Mouse (Mus musculus) spleen, adult 12 weeks (tissue): ENCODE results near the gene Serpinb6a.
A peak's percentile ranks its signal among the peaks of the same experiment; 100 is the strongest.

Experiments
- DNase-seq: peaks from one replicate; pipeline ENCODE4 v3.0.0; 2022; ENCODE audit warnings: low spot score

Gene Serpinb6a

DNA sequence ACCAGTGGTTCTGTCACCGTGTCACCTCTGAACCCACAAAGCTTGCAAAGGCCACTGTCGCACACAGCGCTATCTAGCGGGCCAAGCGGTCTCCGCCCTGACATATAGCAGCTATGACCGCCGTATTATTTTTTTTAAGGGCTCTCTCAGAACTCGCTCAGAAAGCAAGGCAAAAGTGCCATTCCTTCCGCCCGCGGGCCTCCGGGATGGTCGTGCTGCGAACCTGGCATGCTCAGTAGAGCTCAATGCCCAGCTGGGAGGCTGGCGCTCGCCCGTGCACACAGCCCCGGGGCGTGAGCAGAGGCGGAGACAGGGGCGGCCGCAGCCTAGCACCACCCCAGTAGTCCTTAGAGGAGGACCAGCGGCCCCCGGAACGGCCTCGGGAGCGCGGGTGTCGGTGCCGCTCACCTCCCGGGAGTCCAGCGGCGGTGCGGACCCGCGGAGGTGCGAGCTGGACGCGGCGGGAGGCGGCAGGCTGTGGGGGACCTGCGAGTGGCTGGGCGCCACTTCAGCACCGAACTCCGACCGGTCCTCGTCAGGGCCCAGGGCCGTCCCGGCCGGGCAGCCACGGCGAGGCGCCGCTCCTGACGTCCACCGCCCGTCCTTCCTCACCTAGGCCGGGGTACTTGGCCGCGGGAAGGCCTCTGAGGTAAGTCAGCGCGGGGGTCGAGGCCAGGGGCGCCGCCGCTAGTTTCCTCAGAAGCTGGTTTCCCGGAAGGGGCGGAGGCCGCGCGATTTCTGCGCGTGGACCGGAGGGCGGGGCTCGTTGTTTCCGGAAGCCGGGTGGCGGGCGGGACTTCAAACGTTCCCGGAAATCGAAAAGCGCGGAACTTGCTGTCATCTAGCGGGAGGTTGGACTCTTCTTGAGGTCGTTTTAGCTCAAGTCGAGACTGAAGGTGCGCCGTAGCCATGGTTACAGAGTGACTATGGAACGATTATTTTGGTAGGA lies at the start of gene Serpinb6a, which contains the start of gene Ripk1:
TSS of gene Serpinb6a (minus strand) at position 737 of the 949 bp plus-strand sequence.
TSS of gene Ripk1 (plus strand) at position 306 of the 949 bp plus-strand sequence.
- DNase-seq, result peak; percentile 91

DNA sequence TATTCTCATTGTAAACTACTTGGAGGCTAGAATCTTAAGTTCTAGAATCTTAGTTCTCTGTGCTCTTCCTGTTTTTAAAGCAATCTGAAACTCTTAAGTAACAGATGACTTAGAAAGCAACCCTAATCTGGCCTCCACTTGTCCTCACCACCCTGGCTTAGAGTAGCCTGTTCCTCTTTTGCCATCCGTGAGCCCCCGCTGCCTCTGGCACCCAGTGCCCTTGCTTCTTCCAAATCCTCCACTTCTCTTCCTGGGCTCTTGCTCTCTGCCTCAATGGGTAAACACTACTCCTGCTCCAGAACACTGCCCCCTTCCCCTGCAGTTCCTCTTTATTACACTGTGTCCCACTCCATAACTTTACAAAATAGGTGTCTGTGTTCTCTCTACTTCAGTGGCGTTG lies 49.1 kb upstream of the Serpinb6a start:
- DNase-seq, result no peak

DNA sequence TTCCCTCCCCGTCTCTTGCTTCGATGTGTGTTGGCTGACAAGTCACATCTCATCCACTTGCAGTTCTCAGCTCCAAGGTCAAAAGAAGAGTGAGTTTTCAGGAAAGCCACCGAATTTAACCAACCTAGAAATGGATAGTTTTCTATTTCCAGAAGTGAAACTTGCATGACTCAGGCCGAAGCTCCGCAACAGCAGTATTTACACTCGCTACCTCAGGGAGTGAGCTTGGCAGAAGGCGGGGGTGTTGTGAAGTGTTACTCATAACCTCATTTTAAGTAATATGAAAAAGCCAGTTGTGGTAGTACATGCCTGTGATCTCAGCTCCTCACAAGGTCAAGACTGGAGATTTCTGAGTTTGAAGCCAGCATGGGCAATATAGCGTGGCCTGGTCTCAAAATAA lies 47.9 kb upstream of the Serpinb6a start:
- DNase-seq, result no peak

DNA sequence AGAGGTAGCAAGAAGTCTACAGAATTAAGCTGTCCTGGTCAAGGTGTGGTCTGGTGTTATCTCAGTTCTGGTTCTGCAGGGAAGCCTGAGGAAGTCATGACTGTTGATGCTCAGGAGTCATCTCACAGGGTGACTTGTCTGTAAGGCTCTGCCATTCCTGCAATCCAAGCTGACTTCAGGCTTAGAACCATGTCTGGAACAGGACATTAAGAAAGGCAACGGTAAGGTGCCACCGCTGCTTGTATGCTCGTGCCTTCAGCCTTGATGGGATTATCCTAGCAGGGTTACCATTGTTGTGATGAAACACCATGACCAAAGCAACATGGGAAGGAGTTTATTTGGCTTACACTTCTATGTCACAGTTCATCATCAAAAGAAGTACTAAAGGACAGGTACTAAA lies 44.9 kb upstream of the Serpinb6a start:
- DNase-seq, result no peak

DNA sequence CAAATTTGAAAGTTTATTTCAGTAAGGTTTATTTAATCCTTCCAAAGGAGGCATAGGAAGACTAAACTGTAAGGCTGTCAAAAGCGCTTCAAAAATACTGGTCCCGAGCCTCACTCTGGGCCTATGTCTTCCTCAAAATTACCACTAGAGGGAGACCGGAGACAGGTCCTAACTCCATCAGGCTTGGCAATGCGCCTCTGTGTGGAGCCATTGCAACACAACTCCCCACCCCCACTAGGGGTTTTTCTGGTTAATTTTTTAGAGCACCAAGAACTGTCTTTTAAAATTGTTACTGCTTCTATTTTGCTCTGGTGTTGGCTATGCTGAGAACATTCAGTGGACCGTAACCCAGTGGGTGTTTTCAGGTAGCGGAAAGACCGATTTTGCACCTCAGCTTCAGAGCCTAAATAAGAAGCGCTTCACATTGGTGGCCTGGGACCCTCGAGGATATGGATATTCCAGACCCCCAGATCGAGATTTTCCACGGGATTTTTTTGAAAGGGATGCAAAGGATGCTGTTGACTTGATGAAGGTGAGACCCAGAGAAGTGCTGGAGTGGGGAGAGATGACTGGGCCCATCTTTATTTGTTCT lies 43.9 kb upstream of the Serpinb6a start:
- DNase-seq, result peak; percentile 35

DNA sequence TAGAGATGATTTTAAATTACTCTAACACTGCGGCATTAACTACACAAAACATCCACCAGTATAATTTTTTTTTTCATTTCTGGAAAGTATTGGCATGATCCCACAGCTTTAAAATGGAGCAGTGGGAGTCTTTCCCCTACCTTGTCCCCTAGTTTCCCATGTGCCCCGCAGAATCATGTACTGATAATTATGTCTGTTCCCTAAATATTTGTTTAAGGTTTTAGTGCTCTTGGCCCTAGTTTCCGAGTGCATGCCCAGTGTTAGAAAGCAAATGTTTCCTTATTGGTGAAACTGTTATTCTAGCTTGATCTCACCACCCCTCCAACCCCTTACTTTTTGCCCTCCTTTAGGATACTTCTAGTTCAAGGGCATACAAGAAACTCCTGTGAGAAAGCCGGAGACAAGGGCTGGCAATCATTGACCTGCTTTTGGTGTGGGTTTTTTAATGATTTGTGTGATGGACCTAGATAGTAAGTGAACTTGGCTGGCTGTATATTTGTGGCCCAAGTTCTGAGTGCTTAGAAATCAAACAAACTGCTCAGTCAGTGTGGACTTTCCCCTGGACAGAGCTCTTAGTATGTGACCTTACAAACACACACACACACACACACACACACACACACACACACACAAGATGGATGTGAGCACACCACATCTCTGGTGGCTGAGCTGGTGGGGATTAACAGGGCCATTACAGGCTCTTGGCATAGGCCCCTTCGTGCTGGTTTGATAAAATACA lies 43.1 kb upstream of the Serpinb6a start:
- DNase-seq, result no peak

DNA sequence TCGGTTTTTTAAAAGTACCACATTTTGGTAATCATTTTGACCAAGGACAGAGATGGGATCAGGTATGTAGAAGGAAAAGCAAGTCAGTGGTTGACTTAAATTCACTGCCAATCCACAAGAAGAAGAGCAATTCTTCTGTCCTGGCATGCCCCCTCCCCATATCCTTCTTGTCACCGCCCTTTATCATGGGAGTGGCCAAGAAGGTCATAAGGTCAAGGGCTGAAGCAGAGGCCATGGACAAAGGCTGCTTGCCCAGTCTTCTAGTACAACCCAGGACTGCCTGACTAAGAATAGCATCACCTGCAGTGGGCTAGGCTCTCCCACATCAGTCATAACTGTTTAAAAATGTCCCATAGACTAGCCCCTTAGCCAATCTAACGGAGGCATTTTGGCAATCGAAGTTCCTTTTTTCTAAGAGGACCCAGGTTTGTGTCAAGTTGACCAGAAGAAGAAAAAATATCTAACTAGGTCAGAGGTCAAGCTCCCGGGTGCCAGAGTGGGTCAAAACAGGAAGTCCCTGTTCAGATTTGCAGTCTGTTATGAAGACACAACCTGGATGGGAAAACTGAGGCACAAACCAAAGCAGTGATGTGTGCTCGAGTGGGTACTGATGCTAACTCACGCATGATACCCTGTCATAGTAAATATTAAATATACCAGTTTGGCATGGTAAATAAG lies 41.3 kb upstream of the Serpinb6a start:
- DNase-seq, result no peak

DNA sequence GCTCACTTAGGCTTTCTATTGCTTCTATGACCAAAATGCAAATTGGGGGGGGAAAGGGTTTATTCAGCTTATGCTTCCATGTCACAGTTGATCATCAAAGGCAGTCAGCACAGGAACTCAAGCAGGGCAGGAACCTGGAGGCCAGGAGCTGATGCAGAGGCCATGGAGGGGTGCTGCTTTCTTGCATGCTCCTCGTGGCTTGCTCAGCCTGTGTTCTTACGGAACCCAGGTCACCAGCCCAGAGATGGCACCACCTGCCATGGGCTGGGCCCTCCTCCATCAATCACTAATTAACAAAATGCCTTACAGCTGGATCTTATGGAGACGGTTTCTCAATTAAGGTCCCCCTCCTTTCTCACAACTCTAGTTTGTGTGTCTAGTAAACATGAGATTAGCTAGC lies 37.5 kb upstream of the Serpinb6a start:
- no peak for DNase-seq

DNA sequence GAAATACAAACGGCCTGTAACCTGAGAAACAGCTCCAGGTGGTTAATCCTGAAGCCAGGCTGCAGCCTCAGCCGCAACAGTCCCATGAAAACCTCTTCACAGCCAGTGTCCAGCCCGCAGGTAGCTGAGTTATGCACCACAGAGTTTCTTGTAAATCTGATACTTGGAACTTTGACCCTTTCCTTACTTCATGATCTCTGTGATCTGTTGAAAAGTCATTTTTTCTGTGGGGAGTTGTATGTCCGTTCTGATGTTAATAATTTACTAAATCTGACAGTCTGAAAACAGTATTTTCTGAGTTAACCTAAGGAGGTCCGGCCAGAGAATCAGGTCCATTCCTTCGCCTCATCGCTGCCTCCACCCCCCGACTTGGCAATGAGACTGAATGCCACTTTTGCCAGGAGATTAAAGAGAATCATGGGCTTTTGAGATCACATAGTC lies 36.3 kb upstream of the Serpinb6a start:
- DNase-seq, result no peak

DNA sequence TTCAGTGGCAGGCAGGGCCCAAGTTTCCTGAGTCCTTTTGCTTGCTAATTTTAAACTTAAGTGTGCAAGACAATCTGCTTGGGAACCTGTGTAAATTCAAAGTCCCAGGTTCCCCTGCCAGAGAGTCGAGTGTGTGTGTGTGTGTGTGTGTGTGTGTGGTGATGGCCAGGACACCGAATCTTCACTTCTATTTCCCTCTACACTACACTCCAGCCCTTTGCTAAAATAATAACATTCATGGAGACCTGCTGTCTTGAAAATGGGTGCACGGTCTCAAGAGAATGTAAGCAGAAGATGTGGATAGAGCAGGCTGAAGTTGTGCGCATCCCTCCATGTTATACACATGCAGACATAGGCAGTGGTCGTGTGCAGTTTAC lies 35.5 kb upstream of the Serpinb6a start:
- no peak for DNase-seq

DNA sequence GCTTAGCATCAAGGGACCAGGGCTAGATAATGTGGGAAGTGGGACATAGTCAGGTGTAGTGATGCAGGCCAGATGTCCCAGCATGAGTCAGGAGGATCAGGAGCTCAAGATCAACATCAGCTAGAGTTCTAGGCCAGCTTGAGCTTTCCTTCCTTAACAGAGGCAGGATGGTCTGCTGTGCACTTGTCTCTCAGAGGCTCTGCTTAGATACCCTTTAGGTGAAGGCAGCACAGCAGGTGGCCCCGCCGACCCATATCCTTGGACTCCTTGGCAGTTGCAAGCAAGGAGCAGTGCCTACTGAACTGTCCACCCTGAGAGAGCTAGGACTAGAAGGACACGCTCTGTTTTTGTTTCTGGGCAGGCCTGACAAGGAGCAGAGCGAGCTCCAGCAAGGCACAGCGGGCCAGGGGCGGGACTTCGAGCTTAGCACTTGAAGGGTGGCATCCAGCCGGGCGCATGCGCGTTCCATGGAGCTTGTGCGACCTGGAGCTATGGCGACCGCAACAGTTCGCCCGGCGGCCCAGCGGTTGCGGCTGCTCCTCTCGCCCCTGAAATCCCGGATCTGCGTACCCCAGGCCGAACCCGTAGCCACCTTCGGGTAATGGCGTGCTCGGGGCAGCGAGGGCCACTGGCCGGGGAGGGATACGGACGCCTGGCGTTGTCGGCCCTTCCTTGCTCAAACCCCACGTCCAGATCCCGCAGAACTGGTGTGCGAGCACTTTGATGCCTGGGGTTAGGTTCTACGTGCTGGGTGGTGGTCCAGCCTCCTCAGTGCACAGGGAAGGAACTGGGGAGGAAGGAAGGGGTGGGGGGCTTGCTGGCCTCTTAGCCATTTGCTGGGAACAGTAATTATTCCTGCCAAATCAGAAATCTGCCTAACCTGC lies 34.8 kb upstream of the Serpinb6a start, which contains the start of gene Bphl:
TSS of gene Bphl (plus strand) at position 426 of the 884 bp plus-strand sequence.
- peak; percentile 75 for DNase-seq

DNA sequence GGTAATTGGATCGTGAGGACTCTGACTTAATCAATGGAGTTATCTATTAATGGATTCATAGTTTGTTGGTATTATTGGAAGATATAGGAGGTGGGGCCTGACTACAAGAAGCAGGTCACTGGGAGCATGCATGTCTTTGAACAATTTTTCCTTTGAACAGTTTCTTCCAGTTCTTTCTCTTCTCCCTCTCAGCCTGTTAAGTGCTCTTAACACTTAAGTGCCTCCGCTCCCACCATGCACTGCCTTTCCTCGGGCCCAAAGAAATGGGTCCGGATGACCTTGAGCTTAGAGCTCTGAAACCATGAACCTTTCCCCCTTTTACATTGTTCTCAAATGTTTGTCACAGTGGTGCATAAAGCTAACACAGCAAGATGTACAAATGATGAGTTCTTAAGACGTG lies 34.1 kb upstream of the Serpinb6a start:
- DNase-seq, result no peak

DNA sequence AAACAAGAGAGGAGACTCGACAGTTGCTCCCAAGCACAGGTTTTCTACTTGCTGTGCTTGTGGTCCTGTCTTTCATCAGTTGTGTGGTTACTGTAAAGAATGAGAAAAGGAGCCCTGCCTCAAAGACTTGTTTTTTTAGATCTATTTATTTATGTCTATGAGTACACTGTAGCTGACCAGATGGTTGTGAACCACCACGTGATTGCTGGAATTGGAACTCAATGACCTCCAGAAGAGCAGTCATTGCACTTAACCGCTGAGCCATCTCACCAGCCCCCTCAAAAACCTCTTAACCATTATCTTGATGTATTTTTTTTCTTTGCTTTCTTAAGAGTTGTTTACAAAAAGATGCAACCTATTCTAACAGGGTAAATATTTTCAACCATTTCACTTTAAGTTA lies 32.8 kb upstream of the Serpinb6a start:
- no peak for DNase-seq

DNA sequence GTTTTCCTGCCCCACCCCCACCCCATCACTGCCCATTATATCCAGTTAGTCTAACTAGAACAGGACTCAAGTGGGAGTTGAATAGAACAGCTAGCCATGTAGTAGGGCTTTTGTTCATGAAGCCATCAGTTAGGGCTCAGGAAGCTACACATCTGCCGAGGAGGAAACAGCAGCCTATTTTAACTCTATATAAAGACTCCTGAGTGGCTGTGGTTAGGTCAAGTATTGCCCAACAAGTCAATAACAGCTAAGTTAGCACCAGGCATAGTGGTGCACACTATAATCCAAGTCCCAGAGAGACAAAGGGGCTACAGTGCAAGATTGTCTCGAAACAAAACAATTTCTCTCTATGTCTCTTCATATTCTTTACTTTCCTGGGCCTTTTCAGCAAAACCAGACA lies 29.4 kb upstream of the Serpinb6a start:
- no peak for DNase-seq

DNA sequence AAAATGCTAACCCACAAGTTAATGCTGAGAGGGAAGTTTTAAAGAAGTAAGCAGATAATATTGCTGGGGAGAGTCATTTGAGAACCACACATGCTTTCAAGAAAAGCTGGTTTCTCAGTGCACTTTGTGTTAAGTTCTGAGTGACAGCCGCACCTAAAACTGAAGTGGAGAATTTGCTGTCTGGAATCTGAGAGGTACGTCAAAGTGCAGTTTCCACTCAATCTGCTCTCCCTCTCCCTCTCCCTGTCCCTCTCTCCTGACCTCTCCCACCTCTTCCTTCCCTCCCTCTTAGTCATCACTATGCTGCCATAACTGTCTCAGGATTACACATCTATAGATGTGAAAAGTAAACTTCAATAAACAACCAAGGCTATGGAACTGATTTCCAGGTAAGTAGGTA lies 19.4 kb upstream of the Serpinb6a start:
- DNase-seq, result no peak

DNA sequence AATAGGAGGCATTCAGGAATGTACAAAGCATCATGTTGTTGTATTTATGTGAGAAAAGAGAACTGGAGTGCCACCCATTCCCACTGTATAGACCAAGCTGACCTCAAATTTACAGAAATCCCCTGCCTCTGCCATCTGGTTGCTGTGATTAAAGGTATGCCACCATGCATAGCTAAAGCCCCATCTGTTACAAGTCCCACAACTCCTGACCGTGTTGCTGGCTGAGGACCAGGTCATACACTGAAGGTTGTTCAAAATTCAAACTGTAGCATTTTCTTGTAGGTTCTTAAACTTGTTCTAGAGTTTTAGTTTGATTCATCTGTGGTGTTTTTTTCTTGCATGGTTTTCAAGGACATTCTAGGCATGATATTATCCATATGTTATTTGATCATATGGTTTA lies 15.9 kb upstream of the Serpinb6a start:
- no peak for DNase-seq

DNA sequence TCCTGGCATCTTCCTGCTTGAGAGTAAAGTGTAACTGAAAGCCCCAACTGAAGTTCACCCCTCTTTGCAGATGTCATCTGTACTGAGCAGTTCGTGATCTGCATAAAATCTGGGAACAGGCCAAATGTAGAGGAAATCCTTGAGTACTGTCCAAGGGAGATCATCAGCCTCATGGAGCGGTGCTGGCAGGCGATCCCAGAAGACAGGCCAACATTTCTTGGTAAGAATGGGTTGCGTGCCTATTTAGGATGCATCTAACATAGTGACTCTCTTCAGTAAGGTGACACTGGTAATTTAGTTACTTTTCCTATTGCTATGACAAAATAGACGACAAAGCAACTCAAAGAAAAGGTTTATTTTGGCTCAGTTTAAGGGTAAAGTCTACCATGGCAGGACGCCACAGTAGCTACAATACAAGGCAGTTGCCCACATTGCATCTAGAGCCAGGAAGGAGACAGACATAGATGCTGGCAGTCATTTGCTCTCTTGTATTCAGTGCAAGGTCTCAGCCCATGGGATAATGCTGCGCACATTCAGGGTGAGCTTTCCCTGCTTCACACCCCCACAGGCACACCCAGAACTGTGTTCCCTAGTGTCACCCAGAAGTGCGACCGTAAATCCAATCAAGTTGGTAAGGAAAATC lies 14.5 kb upstream of the Serpinb6a start:
- DNase-seq, result no peak

DNA sequence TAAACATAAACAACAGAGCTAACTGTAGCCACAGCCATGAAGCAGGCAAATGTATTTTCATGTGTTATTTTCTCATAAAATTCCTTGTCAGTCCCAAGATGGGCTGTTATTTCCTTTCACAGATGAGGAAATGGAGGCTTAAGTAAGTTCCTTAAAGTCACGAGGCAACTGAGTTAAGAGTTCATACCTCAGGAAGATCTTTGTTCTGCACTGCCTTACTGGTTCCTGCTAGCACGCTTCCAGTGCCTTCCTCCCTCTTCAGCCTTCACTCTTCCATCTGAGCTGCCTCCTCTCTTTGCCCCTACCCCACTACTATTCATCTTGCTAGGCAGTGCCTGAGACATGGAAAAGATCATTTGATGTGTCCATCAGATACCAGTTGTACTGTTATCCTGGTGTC lies 4.6 kb upstream of the Serpinb6a start:
- DNase-seq, result no peak

DNA sequence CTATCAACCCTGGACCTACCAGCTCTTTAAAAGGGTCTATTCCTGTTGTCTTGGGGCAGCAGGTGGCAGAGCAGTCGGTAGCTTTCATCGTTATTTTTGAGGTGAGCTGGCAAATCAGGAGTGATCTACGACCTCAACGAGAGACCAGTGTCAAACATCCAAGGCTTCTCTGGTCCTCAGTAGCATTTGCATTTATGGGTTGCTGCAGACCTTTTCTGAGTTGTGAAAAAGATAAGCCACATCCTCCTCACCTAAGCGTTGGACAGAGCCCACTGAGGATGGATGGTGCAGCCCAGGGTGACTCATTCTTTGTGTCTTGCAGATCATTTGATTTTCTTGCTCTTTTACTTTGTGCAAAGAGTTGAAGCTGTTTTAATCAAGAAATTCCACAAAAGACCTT lies 464 bp upstream of the Serpinb6a start:
- DNase-seq, result no peak

DNA sequence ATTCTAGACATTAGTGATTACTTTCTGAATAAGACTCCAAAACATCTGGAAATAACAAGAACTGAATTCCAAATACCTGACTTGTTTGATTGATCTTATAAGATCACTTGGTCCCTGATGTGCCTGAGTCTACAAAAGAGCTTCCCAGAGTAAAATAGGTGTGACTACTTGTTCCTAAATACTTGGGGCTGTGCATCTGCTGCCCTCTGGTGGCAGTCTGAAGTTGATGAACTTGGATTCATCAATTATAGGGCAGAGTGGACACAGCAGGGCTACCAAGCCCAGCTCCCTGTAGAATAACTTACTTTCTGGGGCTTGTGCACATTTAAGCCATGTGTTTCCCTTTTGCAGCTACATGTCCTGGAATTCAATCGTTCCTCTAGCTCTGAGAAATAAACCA lies 7.4 kb downstream of the Serpinb6a start:
- DNase-seq, result peak; percentile 33

DNA sequence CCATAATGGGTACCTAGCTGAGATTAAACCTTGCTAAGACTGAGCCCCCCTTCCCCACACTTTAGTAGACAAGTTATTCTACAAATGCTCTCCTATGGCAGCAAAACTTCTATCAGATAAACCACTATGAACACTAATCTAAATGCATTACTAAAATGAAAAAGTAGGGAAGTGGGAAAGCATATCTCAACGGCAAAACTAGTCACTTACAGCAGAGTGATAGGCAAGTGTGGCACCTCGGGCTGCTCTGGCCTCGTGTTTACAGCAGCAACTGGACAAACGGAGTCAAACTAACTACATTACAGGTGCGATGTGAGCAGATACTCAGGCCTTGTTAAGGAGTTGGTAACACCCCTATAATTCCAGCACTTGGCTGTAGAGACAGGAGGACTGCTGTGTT lies 13.0 kb downstream of the Serpinb6a start:
- no peak for DNase-seq
